ENCODE assay signal across 18 mouse cellular contexts in genomic region chr1:63553039-63553438, GRCm38 (mm10).
A peak's percentile ranks its signal among the peaks of the same experiment; 100 is the strongest.
DNase-seq lines count a peak whose midpoint lies in the region; ATAC-seq lines count a peak whose summit lies in the region.
"Had no signal": no experiment of that assay in that cellular context is flagged by ENCODE, and none has a peak within 500 bp of the region (broad histone marks: within the 10 kb centered on the region; RNA-seq: fewer than 3 reads in every experiment).

No protein-coding gene starts in this region.

- no peak overlapping the region for H3K27ac ChIP-seq in kidney, embryonic 14.5 days (ENCODE audit: low read depth, low read length)
- H3K27ac ChIP-seq in limb, embryonic 15.5 days = peak overlapping the region; percentile 38
- H3K27ac ChIP-seq in hindbrain, embryonic 12.5 days = no peak overlapping the region
- H3K27ac ChIP-seq: forebrain, embryonic 12.5 days had no signal

- 0 out of 2 replicates have a peak, but pooled peaks cover 4% of the 10 kb centered on the region for H3K4me1 ChIP-seq in kidney, embryonic 14.5 days (ENCODE audit: control insufficient read depth, insufficient read depth, low read length)
- H3K4me1 ChIP-seq in limb, embryonic 15.5 days = peaks cover 5% of the 10 kb centered on the region; the same call in 1 of the 2 replicates
- no peaks in the 10 kb centered on the region for H3K4me1 ChIP-seq in hindbrain, embryonic 12.5 days
- H3K4me1 ChIP-seq: forebrain, embryonic 12.5 days; heart, embryonic 12.5 days had no signal

- H3K27me3 ChIP-seq in kidney, embryonic 14.5 days (ENCODE audit: control insufficient read depth, insufficient read depth, low read length) = no peaks in the 10 kb centered on the region
- H3K27me3 ChIP-seq in limb, embryonic 15.5 days = no peaks in the 10 kb centered on the region
- H3K27me3 ChIP-seq in hindbrain, embryonic 12.5 days = no peaks in the 10 kb centered on the region
- H3K27me3 ChIP-seq: forebrain, embryonic 12.5 days; heart, embryonic 12.5 days had no signal

- DNase-seq in kidney, adult 8-10 months = no peak
- DNase-seq in embryo, embryonic 11 days = peak; percentile 59
- peak; percentile 73 for DNase-seq in forelimb bud, embryonic 11.5 days (ENCODE audit: low read depth, low spot score)
- no peak for DNase-seq in heart, postnatal 36 days
- DNase-seq: adrenal gland, adult 8-10 months; cerebellum, adult 2 months; heart, postnatal 4 days; layer of hippocampus, postnatal 36 days; liver; right cerebral cortex, postnatal 4 days; thymus, adult 18-20 months had no signal

- peak; percentile 94 for ATAC-seq in kidney, embryonic 14.5 days (ENCODE audit: low FRiP score, low TSS enrichment)
- ATAC-seq in limb, embryonic 15.5 days (ENCODE audit: insufficient number of reproducible peaks, low FRiP score, low TSS enrichment, low read depth) = no peak
- no peak for ATAC-seq in hindbrain, embryonic 12.5 days (ENCODE audit: low FRiP score)
- ATAC-seq in megakaryocyte progenitor cell, adult 5-6 weeks (replicated peaks; ENCODE audit: poor library complexity) = no peak

- no peak overlapping the region for H3K9ac ChIP-seq in kidney, embryonic 14.5 days (ENCODE audit: low read depth, low read length)
- no peak overlapping the region for H3K9ac ChIP-seq in limb, embryonic 15.5 days
- no peak overlapping the region for H3K9ac ChIP-seq in hindbrain, embryonic 12.5 days
- H3K9ac ChIP-seq: forebrain, embryonic 12.5 days; heart, embryonic 12.5 days; lung, embryonic 14.5 days had no signal

- no peaks in the 10 kb centered on the region for H3K36me3 ChIP-seq in kidney, embryonic 14.5 days (ENCODE audit: control insufficient read depth, insufficient read depth, low read length)
- no peaks in the 10 kb centered on the region for H3K36me3 ChIP-seq in limb, embryonic 15.5 days
- no peaks in the 10 kb centered on the region for H3K36me3 ChIP-seq in hindbrain, embryonic 12.5 days
- H3K36me3 ChIP-seq: heart, embryonic 12.5 days had no signal

- intact Hi-C loops in heart, postnatal 36 days (cut with DNase I) = no loop called here

- no peak overlapping the region for H3K4me2 ChIP-seq in kidney, embryonic 14.5 days (replicated peaks; ENCODE audit: low read depth, low read length)
- no peak overlapping the region for H3K4me2 ChIP-seq in limb, embryonic 15.5 days
- no peak overlapping the region for H3K4me2 ChIP-seq in hindbrain, embryonic 12.5 days (replicated peaks)
- H3K4me2 ChIP-seq: forebrain, embryonic 12.5 days; heart, embryonic 12.5 days; lung, embryonic 14.5 days had no signal

- no peak overlapping the region for H3K4me3 ChIP-seq in kidney, embryonic 14.5 days (ENCODE audit: low read length)
- H3K4me3 ChIP-seq in limb, embryonic 15.5 days = no peak overlapping the region
- H3K4me3 ChIP-seq in hindbrain, embryonic 12.5 days = no peak overlapping the region
- H3K4me3 ChIP-seq: forebrain, embryonic 12.5 days; heart, embryonic 12.5 days had no signal

- WGBS in kidney, embryonic 14.5 days = 9% methylated on average over 5 of the region's 5 CpGs
- WGBS in limb, embryonic 15.5 days = 14% methylated on average over 5 of the region's 5 CpGs
- WGBS in hindbrain, embryonic 12.5 days = 59% methylated on average over 5 of the region's 5 CpGs

- H3K9me3 ChIP-seq in kidney, embryonic 14.5 days (ENCODE audit: control insufficient read depth, low read length) = no peaks in the 10 kb centered on the region
- H3K9me3 ChIP-seq in limb, embryonic 15.5 days = no peaks in the 10 kb centered on the region
- no peaks in the 10 kb centered on the region for H3K9me3 ChIP-seq in hindbrain, embryonic 12.5 days (replicated peaks)
- H3K9me3 ChIP-seq: forebrain, embryonic 12.5 days; heart, embryonic 12.5 days had no signal

Comparison
In these comparisons a context has a peak if more than half of its experiments do, and no peak if none do; other contexts are left out.
1. DNase-seq: peak in embryo, embryonic 11 days (single experiment) and forelimb bud, embryonic 11.5 days (single experiment); none in kidney, adult 8-10 months (0 of 2) and heart, postnatal 36 days (0 of 2).